ENCODE assay signal across 8 mouse cellular contexts in the genomic region with DNA sequence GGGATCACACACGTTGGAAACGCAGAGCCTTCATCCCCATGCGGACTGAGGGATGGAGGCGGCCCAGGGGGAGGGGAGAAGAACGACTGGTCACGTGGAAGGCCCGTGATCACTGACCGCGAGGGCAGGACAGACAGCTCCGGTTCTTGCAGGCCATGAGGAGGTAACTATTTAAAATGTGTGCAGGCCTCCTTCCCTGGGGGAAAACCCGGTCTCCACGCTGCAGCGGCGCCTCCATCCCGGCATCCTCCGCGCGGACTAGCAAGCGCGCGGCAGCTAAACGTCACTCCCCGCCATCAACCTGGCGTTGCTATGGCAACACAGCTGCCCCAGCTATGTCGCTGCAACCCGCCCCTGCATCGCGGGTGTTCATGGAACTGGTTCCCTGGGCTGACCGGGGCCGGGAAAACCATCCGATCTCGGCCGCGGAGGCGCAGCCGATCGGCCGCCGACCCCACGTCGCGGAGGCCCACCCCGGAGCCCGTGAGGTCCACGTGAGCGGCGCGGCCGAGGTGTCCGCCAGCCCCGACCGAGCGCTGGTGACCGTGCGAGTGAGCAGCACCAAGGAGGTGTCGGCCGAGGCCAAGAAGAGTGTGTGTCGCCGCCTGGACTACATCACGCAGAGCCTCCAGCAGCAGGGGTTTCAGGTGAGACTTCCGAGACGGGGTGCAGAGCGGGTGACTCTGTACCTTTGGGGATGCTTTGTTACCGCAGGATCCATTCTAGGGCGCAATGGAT. TPM values are rescaled to one million over a fixed set of nuclear protein-coding genes. Genes with fewer than 3 reads are reported as not detected.
DNase-seq lines count a peak whose midpoint lies in the region; ATAC-seq and TF ChIP-seq lines count a peak whose summit lies in the region.

No protein-coding gene starts in this region.

- CTCF ChIA-PET in Patski (lab: Charles Lee), result no interaction called here

- no peaks in the 10 kb centered on the region for H3K9me3 ChIP-seq in hindbrain, embryonic 12.5 days (replicated peaks)

- in situ Hi-C loops in Patski (cut with MboI; ENCODE audit: low pct_unique_long_range_greater_than_20kb), result no loop called here

- TF ChIP-seq CTCF in Patski (IDR thresholded peaks at IDR 0.05), result no peak

- POLR2A ChIA-PET in Patski (lab: Charles Lee), result no interaction called here

- H3K36me3 ChIP-seq in hindbrain, embryonic 12.5 days, result no peaks in the 10 kb centered on the region

- ATAC-seq in Patski, result peak; percentile 91
- ATAC-seq in hindbrain, embryonic 12.5 days (ENCODE audit: low FRiP score), result peak; percentile 96

- DNase-seq in Patski (ENCODE audit: low read depth, low spot score), result no peak
- DNase-seq in cerebellum, postnatal 10 days, result peak; percentile 94 to 96
- DNase-seq in frontal cortex, postnatal 10 days (ENCODE audit: low spot score in 2 of 2), result peak; percentile 79 to 90
- DNase-seq in layer of hippocampus, postnatal 14 days (ENCODE audit: low spot score in 2 of 2), result peak; percentile 90 to 93
- peak; percentile 85 for DNase-seq in lung, postnatal 10 days
- DNase-seq in ovary, postnatal 14 days (ENCODE audit: low spot score), result peak; percentile 66
- peak; percentile 86 to 89 for DNase-seq in thymus, postnatal 10 days (ENCODE audit: low spot score in 2 of 2)

- H3K9ac ChIP-seq in hindbrain, embryonic 12.5 days, result peak overlapping the region; percentile 92

- peak overlapping the region; percentile 81 for H3K4me3 ChIP-seq in hindbrain, embryonic 12.5 days

- peak overlapping the region; percentile 93 for H3K27ac ChIP-seq in hindbrain, embryonic 12.5 days

- WGBS in hindbrain, embryonic 12.5 days, result 1% methylated on average over 64 of the region's 65 CpGs

- H3K4me2 ChIP-seq in hindbrain, embryonic 12.5 days (replicated peaks), result peak overlapping the region; percentile 61

- H3K4me1 ChIP-seq in hindbrain, embryonic 12.5 days, result 0 out of 2 replicates have a peak, but pooled peaks cover 15% of the 10 kb centered on the region

- H3K27me3 ChIP-seq in Patski, result no peaks in the 10 kb centered on the region
- H3K27me3 ChIP-seq in hindbrain, embryonic 12.5 days, result no peaks in the 10 kb centered on the region

RNA-seq across cellular contexts. Expression of a gene that starts 0.5 kb away (rescaled TPM):
- 27.8 TPM for polyA plus RNA-seq in Patski (2021)
- 26.7 and 30.8 TPM in 2 replicates for polyA plus RNA-seq in hindbrain, embryonic 12.5 days (2016; fragmentation: Nextera tagmentation; extraction: Ambion mirVana)
- 10 to 100 TPM; 20.8 to 22.2 TPM for total RNA-seq in layer of hippocampus, postnatal 14 days (2021)
